Mouse (Mus musculus) lung, embryonic 16.5 days (tissue): ENCODE measurements around the gene Necap2. TPM values are rescaled to one million over a fixed set of nuclear protein-coding genes. Genes with fewer than 3 reads are reported as not detected.
A peak's percentile ranks its signal among the peaks of the same experiment; 100 is the strongest.

Experiments used
- ATAC-seq: fragments of 200-750 bp; cut with Nextera tagmentation; 2 replicates; pipeline ENCODE4 v1.8.0; 2017; ENCODE audit warnings: low read depth, mild to moderate bottlenecking, moderate library complexity
- H3K27ac ChIP-seq: fragments of 300-500 bp; sonication (generic); 2 replicates; pipeline ENCODE4 v1.5.1; 2014; ENCODE audit warnings: mild to moderate bottlenecking, control low read depth, low read length
- H3K27me3 ChIP-seq: fragments of 300-500 bp; sonication (generic); 2 replicates; pipeline ENCODE4 v1.6.1; 2014; ENCODE audit warnings: low read depth, low read length, mixed read lengths; ENCODE audit not compliant: control insufficient read depth, insufficient read depth
- H3K36me3 ChIP-seq: fragments of 300-500 bp; sonication (generic); 2 replicates; pipeline ENCODE4 v1.6.1; 2014; ENCODE audit warnings: low read length; ENCODE audit not compliant: control insufficient read depth, insufficient read depth
- H3K4me1 ChIP-seq: fragments of 300-500 bp; sonication (generic); replicated peaks from 2 replicates; pipeline ENCODE4 v1.6.1; 2014; ENCODE audit warnings: low read length, mixed read lengths; ENCODE audit not compliant: control insufficient read depth, insufficient read depth
- H3K4me2 ChIP-seq: fragments of 300-500 bp; sonication (generic); 2 replicates; pipeline ENCODE4 v1.6.1; 2014; ENCODE audit warnings: low read depth, low read length, control low read depth
- H3K4me3 ChIP-seq: fragments of 300-500 bp; sonication (generic); 2 replicates; pipeline ENCODE4 v1.5.1; 2014; ENCODE audit warnings: mild to moderate bottlenecking, low read length, control low read depth
- H3K9ac ChIP-seq: fragments of 300-500 bp; sonication (generic); 2 replicates; pipeline ENCODE4 v1.6.1; 2014; ENCODE audit warnings: low read length, control low read depth
- H3K9me3 ChIP-seq: fragments of 300-500 bp; sonication (generic); 2 replicates; pipeline ENCODE4 v1.6.1; 2016; ENCODE audit warnings: low read length; ENCODE audit not compliant: control insufficient read depth
- WGBS: fragments of 180-500 bp; shearing (Covaris S2); extraction: QIAGEN DNeasy Blood & Tissue Kit; methylation state at CpG from one replicate; pipeline ENCODE4 v1.1.7; 2014; 5-methylcytosine and 5-hydroxymethylcytosine counted together
- polyA plus RNA-seq: library from polyadenylated mRNA; unstranded; fragments of >200 nt; fragmentation: Nextera tagmentation; extraction: Ambion mirVana; gene quantifications from 2 replicates; pipeline ENCODE4 v1.2.1, GENCODE M21; 2015

Gene Necap2
- polyA plus RNA-seq, 1 experiment from 2014 or later = 116 TPM

GRCm38 (mm10) chr4:141106526-141107183 is 28.5 kb upstream of the Necap2 start:
- Histone ChIP-seq H3K4me2 (no peak overlapping the region), H3K27me3 (no peaks in the 10 kb centered on the region), H3K9me3 (no peaks in the 10 kb centered on the region), H3K27ac (no peak overlapping the region), H3K4me1 (peaks cover 2% of the 10 kb centered on the region; the same call in 1 of the 2 replicates), H3K36me3 (peaks cover 10% of the 10 kb centered on the region; the same call in 1 of the 2 replicates), H3K4me3 (no peak overlapping the region), H3K9ac (no peak overlapping the region)
- 71% methylated on average over 16 of the region's 16 CpGs for WGBS
- no peak for ATAC-seq

- 64% methylated on average over 6 of the region's 6 CpGs for WGBS
- no peak overlapping the region for H3K4me2 ChIP-seq
- no peaks in the 10 kb centered on the region for H3K4me1 ChIP-seq
- no peak overlapping the region for H3K4me3 ChIP-seq
- no peaks in the 10 kb centered on the region for H3K27me3 ChIP-seq
- no peak overlapping the region for H3K27ac ChIP-seq
- ATAC-seq = no peak
- H3K9ac ChIP-seq = no peak overlapping the region
- H3K9me3 ChIP-seq = no peaks in the 10 kb centered on the region
- H3K36me3 ChIP-seq = no peaks in the 10 kb centered on the region
Observed at GRCm38 (mm10) chr4:141101855-141102254, 23.7 kb upstream of the Necap2 start.

- WGBS = 89% methylated on average over 9 of the region's 9 CpGs
- H3K9me3 ChIP-seq = no peaks in the 10 kb centered on the region
- H3K27me3 ChIP-seq = no peaks in the 10 kb centered on the region
- ATAC-seq = no peak
- H3K9ac ChIP-seq = no peak overlapping the region
- no peaks in the 10 kb centered on the region for H3K4me1 ChIP-seq
- no peak overlapping the region for H3K27ac ChIP-seq
- H3K4me2 ChIP-seq = no peak overlapping the region
- no peaks in the 10 kb centered on the region for H3K36me3 ChIP-seq
- no peak overlapping the region for H3K4me3 ChIP-seq
Observed at GRCm38 (mm10) chr4:141101291-141101690, 23.1 kb upstream of the Necap2 start.

GRCm38 (mm10) chr4:141099956-141100355 is 21.8 kb upstream of the Necap2 start:
- 71% methylated on average over 5 of the region's 5 CpGs for WGBS
- H3K27ac ChIP-seq = no peak overlapping the region
- no peak overlapping the region for H3K4me3 ChIP-seq
- H3K9ac ChIP-seq = no peak overlapping the region
- H3K36me3 ChIP-seq = no peaks in the 10 kb centered on the region
- H3K9me3 ChIP-seq = no peaks in the 10 kb centered on the region
- H3K4me1 ChIP-seq = no peaks in the 10 kb centered on the region
- ATAC-seq = no peak
- no peaks in the 10 kb centered on the region for H3K27me3 ChIP-seq
- no peak overlapping the region for H3K4me2 ChIP-seq

GRCm38 (mm10) chr4:141098935-141099334 is 20.8 kb upstream of the Necap2 start:
- ATAC-seq = no peak
- no peak overlapping the region for H3K4me3 ChIP-seq
- no peak overlapping the region for H3K27ac ChIP-seq
- H3K9ac ChIP-seq = no peak overlapping the region
- no peaks in the 10 kb centered on the region for H3K4me1 ChIP-seq
- H3K4me2 ChIP-seq = no peak overlapping the region
- WGBS = 55% methylated on average over 4 of the region's 4 CpGs
- H3K27me3 ChIP-seq = no peaks in the 10 kb centered on the region
- H3K9me3 ChIP-seq = no peaks in the 10 kb centered on the region
- H3K36me3 ChIP-seq = no peaks in the 10 kb centered on the region

GRCm38 (mm10) chr4:141096710-141097109 is 18.6 kb upstream of the Necap2 start:
- Histone ChIP-seq H3K9ac (no peak overlapping the region), H3K4me1 (no peaks in the 10 kb centered on the region), H3K4me2 (no peak overlapping the region), H3K36me3 (no peaks in the 10 kb centered on the region), H3K4me3 (no peak overlapping the region), H3K27me3 (no peaks in the 10 kb centered on the region), H3K9me3 (no peaks in the 10 kb centered on the region), H3K27ac (no peak overlapping the region)
- WGBS = 20% methylated on average over 9 of the region's 9 CpGs
- ATAC-seq = no peak

GRCm38 (mm10) chr4:141095016-141095415 is 16.9 kb upstream of the Necap2 start:
- Histone ChIP-seq H3K27me3 (no peaks in the 10 kb centered on the region), H3K9ac (no peak overlapping the region), H3K4me1 (no peaks in the 10 kb centered on the region), H3K9me3 (no peaks in the 10 kb centered on the region), H3K4me2 (no peak overlapping the region), H3K36me3 (no peaks in the 10 kb centered on the region), H3K4me3 (no peak overlapping the region), H3K27ac (no peak overlapping the region)
- no peak for ATAC-seq
- 63% methylated on average over 10 of the region's 10 CpGs for WGBS

- peak; percentile 38; the same call in 1 of the 2 replicates for ATAC-seq
- Histone ChIP-seq H3K36me3 (no peaks in the 10 kb centered on the region), H3K27me3 (no peaks in the 10 kb centered on the region), H3K27ac (no peak overlapping the region), H3K4me3 (no peak overlapping the region), H3K4me1 (no peaks in the 10 kb centered on the region; the same call in 1 of the 2 replicates), H3K9me3 (no peaks in the 10 kb centered on the region), H3K9ac (no peak overlapping the region), H3K4me2 (no peak overlapping the region)
- 50% methylated on average over 9 of the region's 9 CpGs for WGBS
Observed at GRCm38 (mm10) chr4:141088714-141089113, 10.6 kb upstream of the Necap2 start.

- 79% methylated on average over 6 of the region's 6 CpGs for WGBS
- H3K4me1 ChIP-seq = no peaks in the 10 kb centered on the region; the same call in 1 of the 2 replicates
- no peak within 1 kb of the TSS for H3K27ac ChIP-seq
Observed at GRCm38 (mm10) chr4:141088033-141088432, 9.9 kb upstream of the Necap2 start, which contains the start of gene Spata21. Gene Spata21 (plus strand): TSS chr4:141088333.

More at GRCm38 (mm10) chr4:141088033-141088432, 9.9 kb upstream of the Necap2 start, which contains the start of gene Spata21:
- H3K9ac ChIP-seq = no peak within 1 kb of the TSS
- H3K4me3 ChIP-seq = no peak within 1 kb of the TSS
- no peak within 1 kb of the TSS for H3K4me2 ChIP-seq
- no peaks in the 10 kb centered on the region for H3K9me3 ChIP-seq
- ATAC-seq = no peak
- no peaks in the 10 kb centered on the region for H3K36me3 ChIP-seq
- H3K27me3 ChIP-seq = no peaks in the 10 kb centered on the region
